Mouse (Mus musculus): ENCODE results near the gene Plk5. TPM values are rescaled to one million over a fixed set of nuclear protein-coding genes. Genes with fewer than 3 reads are reported as not detected.
A peak's percentile ranks its signal among the peaks of the same experiment; 100 is the strongest.

Gene Plk5
- total and polyA plus RNA-seq, 2 experiments from 2014 or later = 7.4 to 12.9 TPM

GRCm38 (mm10) chr10:80383431-80383830, 27.2 kb downstream of the Plk5 start:
- no peak overlapping the region for H3K27ac ChIP-seq (ENCODE audit: low read depth, low read length)
- ATAC-seq (no peak), DNase-seq (no peak)
- WGBS = 57% methylated on average over 4 of the region's 4 CpGs
- no peaks in the 10 kb centered on the region for H3K9me3 ChIP-seq (ENCODE audit: low read length)
- H3K27me3 ChIP-seq (ENCODE audit: insufficient read depth, low read length) = no peaks in the 10 kb centered on the region
- peak; percentile 46 for TF ChIP-seq CTCF (IDR thresholded peaks at IDR 0.05; ENCODE audit: low read depth)
- H3K4me2 ChIP-seq (ENCODE audit: low read depth) = peak overlapping the region; percentile 97
- peaks cover 27% of the 10 kb centered on the region for H3K4me1 ChIP-seq (ENCODE audit: insufficient read depth)
- H3K36me3 ChIP-seq (ENCODE audit: insufficient read depth) = peaks cover 49% of the 10 kb centered on the region
- H3K9ac ChIP-seq = peak overlapping the region; percentile 14; the same call in 1 of the 2 replicates
- H3K4me3 ChIP-seq (ENCODE audit: low read depth, low read length) = peak overlapping the region; percentile 96

GRCm38 (mm10) chr10:80384115-80384639, 27.9 kb downstream of the Plk5 start:
- TF ChIP-seq CTCF (IDR thresholded peaks at IDR 0.05; ENCODE audit: low read depth) = no peak
- Histone ChIP-seq H3K9me3 (ENCODE audit: low read length) (no peaks in the 10 kb centered on the region), H3K27ac (ENCODE audit: low read depth, low read length) (0 out of 2 replicates have a peak overlapping the region, but pooled peaks have one; percentile 98), H3K36me3 (ENCODE audit: insufficient read depth) (peaks cover 46% of the 10 kb centered on the region), H3K27me3 (ENCODE audit: insufficient read depth, low read length) (no peaks in the 10 kb centered on the region), H3K4me1 (ENCODE audit: insufficient read depth) (peaks cover 29% of the 10 kb centered on the region), H3K9ac (peak overlapping the region; percentile 99), H3K4me2 (ENCODE audit: low read depth) (peak overlapping the region; percentile 97), H3K4me3 (ENCODE audit: low read depth, low read length) (peak overlapping the region; percentile 96)
- no peak for DNase-seq
- 87% methylated on average over 4 of the region's 4 CpGs for WGBS
- no peak for ATAC-seq

DNA sequence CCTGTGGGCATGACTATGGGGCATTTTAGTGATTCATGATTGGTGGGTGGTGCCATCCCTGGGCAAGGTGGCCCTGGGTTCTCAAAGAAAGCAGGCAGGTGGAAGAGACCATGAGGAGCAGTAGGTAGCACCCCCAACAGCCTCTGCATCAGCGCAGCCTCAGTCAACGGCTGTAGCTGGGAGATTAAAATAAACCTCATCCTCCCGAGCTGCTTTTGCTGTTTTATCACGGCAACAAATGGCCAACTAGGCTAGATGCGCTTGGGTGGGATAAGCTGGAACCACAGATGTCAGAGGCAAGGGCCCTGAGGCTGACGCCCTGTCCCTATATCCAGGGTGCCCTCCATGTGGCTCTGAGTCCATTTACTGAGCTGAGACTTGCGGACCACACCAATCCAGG, 28.4 kb downstream of the Plk5 start:
- no peaks in the 10 kb centered on the region for H3K9me3 ChIP-seq (ENCODE audit: low read length)
- WGBS = 55% methylated on average over 7 of the region's 7 CpGs

GRCm38 (mm10) chr10:80385310-80385709, 29.1 kb downstream of the Plk5 start:
- TF ChIP-seq CTCF (IDR thresholded peaks at IDR 0.05; ENCODE audit: low read depth) = no peak
- Histone ChIP-seq H3K27ac (ENCODE audit: low read depth, low read length) (peak overlapping the region; percentile 98), H3K9me3 (ENCODE audit: low read length) (no peaks in the 10 kb centered on the region), H3K4me3 (ENCODE audit: low read depth, low read length) (peak overlapping the region; percentile 96), H3K4me1 (ENCODE audit: insufficient read depth) (peaks cover 29% of the 10 kb centered on the region), H3K4me2 (ENCODE audit: low read depth) (peak overlapping the region; percentile 97), H3K9ac (peak overlapping the region; percentile 99), H3K27me3 (ENCODE audit: insufficient read depth, low read length) (no peaks in the 10 kb centered on the region), H3K36me3 (ENCODE audit: insufficient read depth) (peaks cover 37% of the 10 kb centered on the region)
- ATAC-seq (peak; percentile 0; the same call in 1 of the 2 replicates), DNase-seq (no peak)
- 4% methylated on average over 7 of the region's 7 CpGs for WGBS

More for the DNA sequence above, 28.4 kb downstream of the Plk5 start:
- H3K27ac ChIP-seq (ENCODE audit: low read depth, low read length) = peak overlapping the region; percentile 98
- H3K9ac ChIP-seq = peak overlapping the region; percentile 99
- TF ChIP-seq CTCF (IDR thresholded peaks at IDR 0.05; ENCODE audit: low read depth) = no peak
- peaks cover 29% of the 10 kb centered on the region for H3K4me1 ChIP-seq (ENCODE audit: insufficient read depth)
- H3K4me2 ChIP-seq (ENCODE audit: low read depth) = peak overlapping the region; percentile 97
- peaks cover 40% of the 10 kb centered on the region for H3K36me3 ChIP-seq (ENCODE audit: insufficient read depth)
- peak overlapping the region; percentile 96 for H3K4me3 ChIP-seq (ENCODE audit: low read depth, low read length)
- H3K27me3 ChIP-seq (ENCODE audit: insufficient read depth, low read length) = no peaks in the 10 kb centered on the region
- DNase-seq (no peak), ATAC-seq (no peak)

DNA sequence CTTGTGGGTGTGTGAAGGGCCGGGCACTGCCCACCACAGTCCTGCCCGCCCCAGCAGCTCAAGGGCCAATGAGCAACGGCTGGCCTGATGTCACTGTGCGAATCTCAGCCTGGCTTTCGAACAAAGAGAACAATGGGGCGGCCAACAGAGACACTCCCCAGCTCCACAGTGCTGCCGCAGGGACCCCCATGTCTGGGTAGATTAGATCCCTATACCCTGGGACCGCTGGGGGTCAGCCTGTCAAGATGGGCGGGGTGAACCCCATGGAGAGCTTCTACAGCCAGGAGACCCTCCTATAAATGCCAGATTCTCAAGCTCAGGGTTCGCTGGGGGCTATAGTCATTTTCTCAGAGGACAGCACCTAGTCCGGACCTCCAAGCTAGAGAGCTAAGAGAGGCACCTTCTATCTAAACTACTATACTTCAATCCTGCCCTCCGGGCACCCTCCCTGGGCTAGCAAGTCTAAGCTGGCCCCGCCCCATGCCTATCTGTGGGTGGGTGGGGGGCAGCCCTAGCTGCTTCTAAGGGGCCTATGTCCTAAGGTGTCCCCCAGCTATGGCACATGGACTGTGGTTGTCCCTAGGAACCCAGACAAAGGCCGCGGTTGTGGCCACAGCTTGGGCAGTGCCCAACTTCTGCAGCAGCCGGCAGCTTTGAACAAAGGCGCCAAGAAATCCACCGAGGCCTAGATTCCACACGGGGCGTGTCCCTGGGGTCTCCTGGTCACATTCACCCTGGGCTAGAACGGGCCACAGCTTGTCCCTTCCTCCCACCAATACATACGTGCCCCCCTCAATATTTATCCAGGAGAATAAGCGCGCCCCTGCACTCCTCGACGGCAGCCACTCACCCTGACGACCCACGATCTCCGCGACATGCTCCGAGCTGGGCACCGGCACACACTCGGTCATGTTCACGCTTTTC, 29.8 kb downstream of the Plk5 start:
- WGBS = 2% methylated on average over 34 of the region's 34 CpGs
- DNase-seq (peak; percentile 86), ATAC-seq (peak; percentile 79)
- H3K4me2 ChIP-seq (ENCODE audit: low read depth) = peak overlapping the region; percentile 97
- H3K9me3 ChIP-seq (ENCODE audit: low read length) = no peaks in the 10 kb centered on the region
- peak overlapping the region; percentile 98 for H3K27ac ChIP-seq (ENCODE audit: low read depth, low read length)
- peaks cover 34% of the 10 kb centered on the region for H3K36me3 ChIP-seq (ENCODE audit: insufficient read depth)
- peaks cover 29% of the 10 kb centered on the region for H3K4me1 ChIP-seq (ENCODE audit: insufficient read depth)
- H3K9ac ChIP-seq = peak overlapping the region; percentile 99
- peak overlapping the region; percentile 96 for H3K4me3 ChIP-seq (ENCODE audit: low read depth, low read length)
- TF ChIP-seq CTCF (IDR thresholded peaks at IDR 0.05; ENCODE audit: low read depth) = no peak
- no peaks in the 10 kb centered on the region for H3K27me3 ChIP-seq (ENCODE audit: insufficient read depth, low read length)

GRCm38 (mm10) chr10:80386735-80387471, 30.6 kb downstream of the Plk5 start:
- WGBS = 2% methylated on average over 82 of the region's 94 CpGs
- H3K4me1 ChIP-seq (ENCODE audit: insufficient read depth) = peaks cover 29% of the 10 kb centered on the region
- peaks cover 34% of the 10 kb centered on the region for H3K36me3 ChIP-seq (ENCODE audit: insufficient read depth)
- peak overlapping the region; percentile 98 for H3K27ac ChIP-seq (ENCODE audit: low read depth, low read length)
- H3K27me3 ChIP-seq (ENCODE audit: insufficient read depth, low read length) = no peaks in the 10 kb centered on the region
- peak overlapping the region; percentile 96 for H3K4me3 ChIP-seq (ENCODE audit: low read depth, low read length)
- H3K9ac ChIP-seq = peak overlapping the region; percentile 99
- DNase-seq (no peak), ATAC-seq (no peak; the same call in 1 of the 2 replicates)
- no peak for TF ChIP-seq CTCF (IDR thresholded peaks at IDR 0.05; ENCODE audit: low read depth)
- H3K4me2 ChIP-seq (ENCODE audit: low read depth) = peak overlapping the region; percentile 97
- H3K9me3 ChIP-seq (ENCODE audit: low read length) = no peaks in the 10 kb centered on the region

All from forebrain, postnatal 0 days (tissue).